Mouse (Mus musculus): ENCODE measurements around the gene Tmem208.

DNA sequence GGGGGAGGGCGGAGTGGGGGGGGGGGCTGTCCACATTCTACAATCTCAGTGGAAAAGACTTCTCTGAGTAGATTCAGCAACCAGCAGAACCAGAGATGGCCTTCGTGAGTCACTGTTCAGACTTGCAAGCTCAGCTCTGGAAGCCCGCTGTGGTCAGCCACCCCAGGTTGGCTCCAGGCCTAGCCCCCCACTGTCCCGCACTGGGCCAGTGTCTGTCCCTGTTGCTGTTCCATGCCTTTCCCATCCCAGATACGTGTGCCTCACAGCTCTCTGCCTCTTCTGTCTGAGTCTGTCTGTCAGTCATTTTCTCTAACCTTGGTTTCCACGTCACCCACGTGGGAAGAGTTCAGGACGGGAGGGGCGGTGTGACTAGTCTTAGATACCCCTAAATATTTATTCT lies 46.3 kb downstream of the Tmem208 start:
- no peak for TF ChIP-seq POLR2A (IDR thresholded peaks at IDR 0.05; ENCODE audit: low read depth, low read length)
- no peak for TF ChIP-seq CTCF (IDR thresholded peaks at IDR 0.05; ENCODE audit: extremely low read depth, insufficient read length, insufficient replicate concordance, low read depth, low read length)

Data from small intestine, adult 2 months (tissue).